Mouse (Mus musculus) right cerebral cortex, postnatal 10 days (tissue): ENCODE measurements around the gene Shisa9.

Source experiments
- DNase-seq, 2 experiments: peaks; one replicate each; pipeline ENCODE4 v3.0.0; 2021; ENCODE audit warnings: low spot score in 2 of 2

The Shisa9 gene

GRCm38 (mm10) chr16:12201216-12201615, 217.3 kb downstream of the Shisa9 start:
- DNase-seq: no peak

DNA sequence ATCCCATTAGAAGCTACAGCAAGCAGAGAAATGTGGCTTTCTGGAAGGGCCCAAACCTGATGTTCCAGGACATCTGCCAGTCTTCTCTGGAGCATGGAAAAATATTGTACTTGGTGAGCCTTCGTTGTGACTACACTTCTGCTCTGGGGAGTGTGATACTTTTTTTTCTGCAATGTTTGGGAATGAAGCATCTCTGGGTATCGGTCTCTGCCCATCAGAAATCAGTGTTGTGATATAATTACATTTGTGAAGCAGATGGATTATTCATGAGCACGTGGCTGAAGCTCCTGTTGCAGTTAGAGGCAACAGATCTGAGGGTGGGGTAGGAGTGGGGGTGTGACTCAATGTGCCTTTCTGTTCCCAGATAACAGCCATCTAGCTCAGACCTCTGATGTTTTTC, 218.2 kb downstream of the Shisa9 start:
- peak in 1 of 2 experiments; percentile 56 for DNase-seq

DNA sequence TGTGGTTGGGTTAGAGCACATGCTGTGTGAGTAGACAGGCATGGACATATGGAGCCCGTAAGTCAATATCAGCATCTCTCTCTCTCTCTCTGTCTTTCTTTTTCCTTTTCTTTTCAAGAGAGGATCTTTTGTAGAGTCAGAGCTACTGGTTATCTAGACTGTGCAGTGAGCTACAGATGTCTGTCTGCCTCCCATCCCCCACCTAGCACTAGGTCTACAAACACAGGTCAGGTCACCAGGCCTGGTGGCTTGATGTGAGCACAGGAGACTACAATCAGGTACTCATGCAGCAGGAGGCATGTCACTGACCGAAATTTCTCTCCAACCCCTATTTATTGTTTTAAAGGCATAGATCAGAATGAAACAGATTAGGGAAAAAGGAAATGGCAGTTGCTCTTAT, 219.1 kb downstream of the Shisa9 start:
- no peak for DNase-seq

DNA sequence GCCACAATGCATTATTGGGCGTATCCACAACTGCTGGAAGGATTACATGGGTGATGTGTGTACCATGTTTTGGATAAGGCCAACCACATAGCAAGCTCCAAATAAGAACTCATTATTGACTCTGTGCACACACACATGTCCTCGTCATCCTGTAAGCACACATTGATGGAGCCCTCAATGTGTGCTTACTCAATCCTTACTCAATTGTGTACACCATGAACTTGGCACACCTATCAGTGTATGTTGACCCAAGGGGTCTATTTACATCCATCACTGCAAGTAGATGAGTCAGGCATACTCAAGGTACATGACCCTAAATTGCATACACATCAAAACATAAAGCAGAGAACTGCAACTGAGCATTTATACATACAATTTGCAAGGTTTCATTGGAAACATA, 220.5 kb downstream of the Shisa9 start:
- no peak for DNase-seq

- no peak for DNase-seq
These were observed 222.6 kb downstream of the Shisa9 start for GRCm38 (mm10) chr16:12206421-12206950.

GRCm38 (mm10) chr16:12206951-12207350, 223.0 kb downstream of the Shisa9 start:
- no peak for DNase-seq

DNA sequence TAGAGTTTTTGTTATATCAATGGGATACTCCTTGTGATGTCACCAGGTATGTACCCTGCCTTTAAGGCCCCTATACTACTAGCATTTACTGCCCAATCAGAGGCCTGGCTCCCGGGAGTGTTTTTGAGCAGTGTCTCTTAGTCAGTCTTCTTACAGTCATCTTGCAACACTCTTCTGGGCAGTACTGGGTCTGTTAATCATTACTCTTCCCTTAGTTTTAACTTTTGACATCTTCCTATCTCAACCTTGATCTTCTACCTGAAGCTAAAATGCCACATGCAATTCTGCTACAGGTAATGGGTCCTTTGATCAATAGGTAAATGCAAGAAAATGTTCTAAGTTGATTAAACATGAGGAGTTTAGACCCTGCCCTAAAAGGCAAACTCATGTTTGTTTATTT, 225.4 kb downstream of the Shisa9 start:
- DNase-seq: no peak

DNA sequence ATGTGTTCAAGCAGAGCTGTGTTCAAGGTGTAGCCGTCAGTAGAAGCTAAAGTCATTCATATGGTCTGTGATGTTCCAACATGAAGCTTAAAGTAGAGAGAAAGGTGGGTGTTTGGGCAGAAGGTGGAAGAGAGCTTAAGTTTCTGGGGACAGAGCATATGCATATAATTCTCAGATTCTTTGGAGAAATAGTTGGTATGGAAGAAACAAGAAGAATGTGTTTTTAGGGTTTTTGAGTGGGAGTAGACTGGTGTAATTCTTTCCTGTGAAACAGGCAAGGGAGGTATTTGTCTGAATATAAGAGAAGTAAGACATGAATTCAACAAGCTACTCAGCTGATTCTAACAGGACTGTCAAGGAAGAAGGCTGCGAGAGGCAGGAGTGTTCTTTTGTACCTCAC, 225.9 kb downstream of the Shisa9 start:
- no peak for DNase-seq

DNA sequence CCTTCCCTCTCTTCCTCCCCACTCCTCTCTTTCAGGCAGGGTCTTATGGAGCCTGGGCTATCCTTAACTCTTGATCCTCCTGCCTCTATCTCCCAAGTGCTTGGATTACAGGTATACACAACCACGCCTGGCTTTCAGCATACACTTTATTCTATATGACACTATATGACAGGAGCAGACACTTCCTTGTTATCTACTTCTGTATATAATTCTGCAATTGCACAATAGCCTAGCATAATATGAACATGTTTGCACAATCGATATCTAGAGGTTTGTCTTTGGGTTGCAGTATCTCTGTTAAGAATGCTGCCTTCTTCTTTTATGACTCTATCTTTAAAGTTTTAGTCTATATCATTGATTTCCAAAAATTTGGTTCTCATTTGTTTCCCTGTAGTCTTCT, 230.1 kb downstream of the Shisa9 start:
- no peak for DNase-seq

GRCm38 (mm10) chr16:12217289-12218150, 233.6 kb downstream of the Shisa9 start:
- DNase-seq: no peak

GRCm38 (mm10) chr16:12218151-12218532, 234.2 kb downstream of the Shisa9 start:
- no peak for DNase-seq

DNA sequence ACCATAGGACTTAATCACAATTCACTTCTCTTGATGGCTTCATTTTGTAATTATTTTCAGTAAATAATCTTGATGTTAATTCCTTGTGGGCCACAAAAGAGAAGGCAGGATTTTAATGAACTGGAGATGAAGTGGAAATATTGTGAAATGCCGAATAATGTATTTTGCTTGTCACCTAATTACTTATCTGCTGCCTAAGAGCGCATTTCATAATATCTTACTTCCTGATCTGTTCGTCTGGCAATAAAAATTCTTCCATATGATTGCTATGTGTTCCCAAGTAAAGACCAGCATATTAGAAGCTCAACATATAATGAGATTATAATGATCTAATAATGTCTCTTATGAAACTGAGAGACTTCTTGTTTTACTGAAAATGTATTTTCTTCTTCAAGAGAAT, 235.9 kb downstream of the Shisa9 start:
- no peak for DNase-seq

DNA sequence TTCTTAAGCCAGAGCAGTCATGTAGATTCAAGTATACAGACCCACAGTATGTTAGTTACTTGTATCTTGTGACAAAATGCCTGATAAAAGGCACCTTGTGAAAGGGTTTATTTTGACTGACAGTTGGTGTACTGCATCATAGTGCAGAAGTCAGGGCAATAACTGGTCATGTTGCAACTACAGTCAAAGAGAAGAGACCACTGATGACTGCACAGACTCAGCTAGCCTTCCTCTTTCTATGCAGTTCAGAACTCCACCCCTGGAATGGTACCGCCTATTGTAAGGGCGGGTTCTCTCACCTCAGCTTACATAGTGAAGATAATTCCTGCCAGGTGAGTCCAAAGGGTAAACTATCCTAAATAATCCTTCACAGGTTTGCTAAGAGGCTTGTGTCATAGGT, 239.6 kb downstream of the Shisa9 start:
- DNase-seq: no peak

DNA sequence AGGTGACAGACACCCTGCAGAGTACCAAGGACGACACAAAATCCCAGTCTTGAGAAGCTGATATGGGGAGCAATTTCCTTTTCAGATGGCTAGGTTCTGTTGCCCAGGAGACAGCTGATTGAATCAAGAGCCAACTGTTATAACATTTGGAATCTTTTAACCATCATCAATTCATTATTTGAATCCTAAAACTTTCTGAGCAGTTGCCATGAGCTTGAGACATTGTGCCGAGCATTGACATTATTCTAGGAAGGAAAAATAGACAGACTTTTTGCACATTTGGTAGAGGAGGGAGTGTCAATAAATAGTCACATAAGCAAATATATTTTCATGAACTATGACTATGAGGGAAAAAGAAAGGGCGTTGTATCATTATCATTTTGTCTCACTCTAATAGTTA, 243.0 kb downstream of the Shisa9 start:
- no peak for DNase-seq

DNA sequence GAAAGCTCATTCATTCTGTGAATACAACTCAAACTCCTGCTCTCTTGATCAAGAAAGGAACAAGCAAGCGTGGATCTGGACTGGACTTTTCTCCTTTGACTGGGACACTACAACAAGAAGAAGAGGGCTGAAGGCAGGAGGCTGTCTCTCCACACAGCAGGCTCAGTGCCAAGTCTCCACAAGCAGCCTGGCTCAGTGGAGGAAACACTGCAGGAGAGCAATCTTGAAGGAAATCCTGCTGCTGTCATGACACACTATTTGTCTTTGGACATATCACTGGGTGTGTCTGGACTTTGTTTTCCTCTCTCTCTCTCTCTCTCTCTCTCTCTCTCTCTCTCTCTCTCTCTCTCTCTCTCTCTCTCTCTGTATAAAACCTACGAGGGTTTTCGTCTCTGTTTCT, 249.4 kb downstream of the Shisa9 start:
- DNase-seq: peak; percentile 36 to 43

DNA sequence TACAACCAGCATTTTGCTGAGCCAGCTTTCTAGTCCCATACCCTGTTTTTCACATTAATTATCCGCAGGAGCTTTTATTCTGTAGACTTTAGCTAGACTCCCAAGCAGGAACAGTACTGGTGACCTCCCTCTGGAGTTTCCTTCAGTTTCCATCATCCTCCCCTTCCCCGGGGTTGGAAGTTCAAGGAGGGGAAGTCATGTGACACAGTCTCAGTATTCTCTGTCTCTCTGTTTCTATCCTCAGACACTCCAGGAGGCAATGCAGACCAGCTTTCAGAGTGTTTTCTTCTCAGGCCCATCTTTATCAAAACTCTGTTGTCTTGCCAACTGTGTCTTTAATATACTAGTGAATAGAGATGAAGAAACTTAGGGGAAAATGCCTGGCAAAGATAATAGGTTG, 250.4 kb downstream of the Shisa9 start:
- DNase-seq: no peak

- no peak for DNase-seq
These were observed 254.7 kb downstream of the Shisa9 start for GRCm38 (mm10) chr16:12238611-12239010.

DNA sequence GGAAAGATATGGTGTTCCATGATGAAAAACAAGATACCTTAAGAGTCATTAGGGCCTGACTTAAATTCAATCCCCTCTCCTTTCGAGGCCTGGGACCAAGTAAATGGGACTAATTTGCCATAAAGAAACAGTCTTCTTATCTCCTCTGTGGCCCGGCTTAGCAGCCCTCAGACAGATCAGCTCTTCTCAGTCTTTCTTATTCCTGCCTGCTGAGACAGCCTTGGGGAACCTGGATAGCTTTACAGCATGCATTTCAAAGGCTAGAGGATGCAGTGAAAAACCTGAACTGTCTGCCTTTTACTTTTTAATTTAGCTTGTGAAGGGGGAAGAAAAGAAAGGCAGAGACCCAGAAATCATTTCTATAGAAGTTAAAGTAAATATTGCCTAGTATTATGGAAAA, 275.4 kb downstream of the Shisa9 start:
- no peak for DNase-seq

DNA sequence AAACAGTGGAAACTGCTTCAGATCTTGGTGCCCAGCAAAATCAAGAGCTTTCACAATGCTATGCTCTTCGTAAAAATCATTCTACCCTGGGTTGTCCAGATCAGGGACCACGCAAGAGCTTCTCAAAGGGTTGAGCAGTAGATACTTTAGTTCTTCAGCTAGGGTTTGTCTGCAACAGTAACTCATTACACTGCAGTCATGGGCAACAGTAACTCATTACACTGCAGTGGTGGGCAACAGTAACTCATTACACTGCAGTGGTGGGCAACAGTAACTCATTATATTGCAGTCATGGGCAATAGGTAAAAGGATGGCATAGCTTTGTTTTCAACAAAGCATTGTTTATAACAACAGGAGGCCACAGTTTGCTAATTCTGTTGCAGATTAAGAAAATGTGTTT, 281.9 kb downstream of the Shisa9 start:
- DNase-seq: no peak

- no peak for DNase-seq
These were observed 316.6 kb downstream of the Shisa9 start for GRCm38 (mm10) chr16:12300523-12300922.

DNA sequence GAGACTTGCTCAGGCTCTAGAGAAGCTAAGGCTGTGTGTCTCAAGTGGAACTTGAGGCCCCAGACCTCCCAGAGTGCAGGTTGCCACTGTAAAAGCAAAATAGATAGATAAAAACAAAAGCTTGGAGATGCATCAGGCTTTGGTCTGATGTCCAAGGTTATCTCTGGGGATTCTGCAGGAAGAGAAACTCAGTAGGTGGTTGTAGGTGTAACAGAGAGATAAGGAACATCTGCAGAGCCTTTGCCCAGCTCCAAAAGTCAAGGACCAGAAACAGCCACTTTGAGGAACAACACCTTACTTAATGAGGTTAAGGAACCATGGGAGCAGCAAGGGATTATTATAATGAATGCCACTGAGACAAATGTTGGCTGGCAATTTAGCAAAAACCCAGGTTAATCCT, 319.5 kb downstream of the Shisa9 start:
- DNase-seq: no peak

- no peak for DNase-seq
These were observed 323.5 kb downstream of the Shisa9 start for GRCm38 (mm10) chr16:12307318-12307965.

GRCm38 (mm10) chr16:12309826-12310225, 325.9 kb downstream of the Shisa9 start:
- DNase-seq: no peak
